Mouse (Mus musculus) heart, adult 2 months (tissue): ENCODE results near the gene Senp3.

Experiments
- CTCF ChIP-seq: fragments of 200-600 bp; IDR thresholded peaks from 2 replicates; pipeline ENCODE4 v1.8.1; 2022; ENCODE audit warnings: antibody characterized with exemption, mild to moderate bottlenecking, moderate library complexity
- POLR2A ChIP-seq: fragments of 200-500 bp; IDR thresholded peaks from 2 replicates; pipeline ENCODE4 v1.6.1; 2011; ENCODE audit warnings: mild to moderate bottlenecking, low read depth, low read length, control low read depth; ENCODE audit not compliant: insufficient read depth

- TF ChIP-seq POLR2A: peak; percentile 99
- TF ChIP-seq CTCF: 0 out of 2 replicates have a peak, but pooled peaks have one; percentile 13
These were observed 9.6 kb downstream of the Senp3 start, which contains the start of gene Eif4a1 for GRCm38 (mm10) chr11:69672211-69672706.
